Mouse (Mus musculus) liver, postnatal 0 days (tissue): ENCODE data around the gene Tk1. TPM values are rescaled to one million over a fixed set of nuclear protein-coding genes. Genes with fewer than 3 reads are reported as not detected.

Experiments
- ATAC-seq: fragments of 200-750 bp; cut with Nextera tagmentation; 2 replicates; pipeline ENCODE4 v1.8.0; 2017; ENCODE audit warnings: mild to moderate bottlenecking, moderate library complexity
- DNase-seq: peaks from one replicate; pipeline ENCODE4 v3.0.0-alpha.2; 2016
- H3K27ac ChIP-seq: fragments of 300-500 bp; sonication (generic); 2 replicates; pipeline ENCODE4 v1.5.1; 2014; ENCODE audit warnings: antibody characterized with exemption, moderate library complexity, mild to moderate bottlenecking, low read depth
- H3K27me3 ChIP-seq: fragments of 300-500 bp; sonication (generic); 2 replicates; pipeline ENCODE4 v1.6.1; 2014; ENCODE audit warnings: low read length, control low read depth, mixed read lengths; ENCODE audit not compliant: insufficient read depth
- H3K36me3 ChIP-seq: fragments of 300-500 bp; sonication (generic); replicated peaks from 2 replicates; pipeline ENCODE4 v1.6.1; 2014; ENCODE audit warnings: mild to moderate bottlenecking, control low read depth, low read length, moderate library complexity, mixed read lengths; ENCODE audit not compliant: insufficient read depth
- H3K4me1 ChIP-seq: fragments of 300-500 bp; sonication (generic); 2 replicates; pipeline ENCODE4 v1.6.1; 2014; ENCODE audit warnings: antibody characterized with exemption, mild to moderate bottlenecking, control low read depth; ENCODE audit not compliant: insufficient read depth
- H3K4me2 ChIP-seq: fragments of 300-500 bp; sonication (generic); 2 replicates; pipeline ENCODE4 v1.6.1; 2014; ENCODE audit warnings: low read depth, mild to moderate bottlenecking, low read length, moderate library complexity, mixed read lengths
- H3K4me3 ChIP-seq: fragments of 300-500 bp; sonication (generic); 2 replicates; pipeline ENCODE4 v1.5.1; 2014; ENCODE audit warnings: low read depth, low read length
- H3K9ac ChIP-seq: fragments of 300-500 bp; sonication (generic); replicated peaks from 2 replicates; pipeline ENCODE4 v1.6.1; 2014; ENCODE audit warnings: mild to moderate bottlenecking, moderate library complexity
- H3K9me3 ChIP-seq: fragments of 300-500 bp; sonication (generic); 2 replicates; pipeline ENCODE4 v1.6.1; 2016; ENCODE audit warnings: mild to moderate bottlenecking, control low read depth, low read length, mixed read lengths
- CTCF ChIP-seq: sonication (generic); IDR thresholded peaks from 2 replicates; pipeline ENCODE4 v1.5.1; 2016; ENCODE audit warnings: antibody characterized with exemption, low read depth
- EP300 ChIP-seq: IDR thresholded peaks from 2 replicates; pipeline ENCODE4 v1.6.1; 2016; ENCODE audit warnings: antibody characterized with exemption, low read depth, mild to moderate bottlenecking
- WGBS: fragments of 180-500 bp; shearing (Covaris S2); extraction: QIAGEN DNeasy Blood & Tissue Kit; methylation state at CpG from one replicate; pipeline ENCODE4 v1.1.7; 2014; ENCODE audit not compliant: insufficient replicate concordance; 5-methylcytosine and 5-hydroxymethylcytosine counted together
- polyA plus RNA-seq: library from polyadenylated mRNA; unstranded; fragments of >200 nt; fragmentation: Nextera tagmentation; extraction: Ambion mirVana; gene quantifications from 2 replicates; pipeline ENCODE4 v1.2.1, GENCODE M21; 2015

The Tk1 gene
- polyA plus RNA-seq, 1 experiment from 2014 or later: 101 TPM

GRCm38 (mm10) chr11:117857462-117857861 is 31.6 kb upstream of the Tk1 start:
- no peaks in the 10 kb centered on the region for H3K4me1 ChIP-seq
- no peak overlapping the region for H3K4me2 ChIP-seq
- ATAC-seq: 0 out of 2 replicates have a peak, but pooled peaks have one; percentile 21

GRCm38 (mm10) chr11:117855975-117856374 is 30.1 kb upstream of the Tk1 start:
- peaks cover 60% of the 10 kb centered on the region for H3K36me3 ChIP-seq

More at GRCm38 (mm10) chr11:117857462-117857861, 31.6 kb upstream of the Tk1 start:
- H3K36me3 ChIP-seq: peaks cover 48% of the 10 kb centered on the region
- H3K9ac ChIP-seq: no peak overlapping the region
- no peak for DNase-seq
- H3K27ac ChIP-seq: no peak overlapping the region
- 95% methylated on average over 10 of the region's 10 CpGs for WGBS
- H3K27me3 ChIP-seq: peaks cover 27% of the 10 kb centered on the region
- no peak for TF ChIP-seq CTCF
- no peak overlapping the region for H3K4me3 ChIP-seq
- H3K9me3 ChIP-seq: no peaks in the 10 kb centered on the region

GRCm38 (mm10) chr11:117855360-117855759 is 29.5 kb upstream of the Tk1 start:
- H3K27ac ChIP-seq: no peak overlapping the region
- H3K4me1 ChIP-seq: peaks cover 6% of the 10 kb centered on the region
- H3K9ac ChIP-seq: no peak overlapping the region
- no peak for ATAC-seq
- H3K9me3 ChIP-seq: no peaks in the 10 kb centered on the region
- no peak for DNase-seq
- peaks cover 62% of the 10 kb centered on the region for H3K36me3 ChIP-seq
- no peak overlapping the region for H3K4me3 ChIP-seq
- no peak for TF ChIP-seq EP300
- no peak for TF ChIP-seq CTCF
- WGBS: 93% methylated on average over 5 of the region's 5 CpGs
- H3K4me2 ChIP-seq: no peak overlapping the region
- peaks cover 8% of the 10 kb centered on the region for H3K27me3 ChIP-seq

More at GRCm38 (mm10) chr11:117855975-117856374, 30.1 kb upstream of the Tk1 start:
- H3K4me2 ChIP-seq: no peak overlapping the region
- no peak for TF ChIP-seq CTCF
- TF ChIP-seq EP300: no peak
- H3K27me3 ChIP-seq: peaks cover 14% of the 10 kb centered on the region
- DNase-seq (no peak), ATAC-seq (no peak)
- WGBS: 78% methylated on average over 1 of the region's 1 CpGs
- no peak overlapping the region for H3K9ac ChIP-seq
- H3K27ac ChIP-seq: no peak overlapping the region
- H3K9me3 ChIP-seq: no peaks in the 10 kb centered on the region
- H3K4me1 ChIP-seq: 0 out of 2 replicates have a peak, but pooled peaks cover 2% of the 10 kb centered on the region
- no peak overlapping the region for H3K4me3 ChIP-seq

GRCm38 (mm10) chr11:117854241-117854640 is 28.3 kb upstream of the Tk1 start:
- Histone ChIP-seq H3K4me3 (no peak overlapping the region), H3K9me3 (no peaks in the 10 kb centered on the region), H3K27ac (no peak overlapping the region), H3K4me1 (peaks cover 8% of the 10 kb centered on the region), H3K36me3 (peaks cover 62% of the 10 kb centered on the region), H3K4me2 (no peak overlapping the region), H3K9ac (no peak overlapping the region), H3K27me3 (no peaks in the 10 kb centered on the region)
- WGBS: 94% methylated on average over 9 of the region's 9 CpGs
- DNase-seq (no peak), ATAC-seq (no peak)
- TF ChIP-seq EP300 (no peak), CTCF (no peak)

- Histone ChIP-seq H3K4me1 (peaks cover 16% of the 10 kb centered on the region), H3K27ac (no peak overlapping the region), H3K9me3 (no peaks in the 10 kb centered on the region), H3K4me3 (no peak overlapping the region), H3K4me2 (no peak overlapping the region), H3K27me3 (no peaks in the 10 kb centered on the region), H3K36me3 (peaks cover 62% of the 10 kb centered on the region), H3K9ac (no peak overlapping the region)
- TF ChIP-seq EP300 (no peak), CTCF (no peak)
- ATAC-seq (no peak), DNase-seq (no peak)
- WGBS: 89% methylated on average over 3 of the region's 3 CpGs
These were observed 27.0 kb upstream of the Tk1 start for GRCm38 (mm10) chr11:117852875-117853274.

GRCm38 (mm10) chr11:117848985-117849671 is 23.2 kb upstream of the Tk1 start, which contains the start of gene Birc5:
TSS of gene Birc5 (plus strand) at chr11:117849251.
- DNase-seq: peak; percentile 99
- H3K36me3 ChIP-seq: peaks cover 31% of the 10 kb centered on the region
- H3K4me2 ChIP-seq: peak within 1 kb of the TSS; percentile 92
- H3K4me1 ChIP-seq: peaks cover 33% of the 10 kb centered on the region
- TF ChIP-seq CTCF (no peak), EP300 (peak; percentile 47; the same call in 1 of the 2 replicates)
- H3K27ac ChIP-seq: peak within 1 kb of the TSS; percentile 92
- peak within 1 kb of the TSS; percentile 65 for H3K4me3 ChIP-seq
- ATAC-seq: peak; percentile 82
- no peaks in the 10 kb centered on the region for H3K27me3 ChIP-seq
- WGBS: 0% methylated on average over 51 of the region's 51 CpGs
- H3K9ac ChIP-seq: peak within 1 kb of the TSS; percentile 83
- H3K9me3 ChIP-seq: no peaks in the 10 kb centered on the region
